Mouse (Mus musculus) heart, adult 10 weeks (tissue): ENCODE measurements around the gene Irak4. TPM values are rescaled to one million over a fixed set of nuclear protein-coding genes. Genes with fewer than 3 reads are reported as not detected.

Experiments used
- polyA plus RNA-seq: library from polyadenylated mRNA; stranded (reverse); fragments of 350-450 nt; fragmentation: Illumina TruSeq; extraction: RNeasy Lipid Tissue Mini Kit (QIAGEN cat#74804); gene quantifications from one replicate; pipeline ENCODE4 v1.2.3, GENCODE M21; 2014; ENCODE audit warnings: low read depth, low replicate concordance

Irak4 gene
- polyA plus RNA-seq, result 2.8 TPM

DNA sequence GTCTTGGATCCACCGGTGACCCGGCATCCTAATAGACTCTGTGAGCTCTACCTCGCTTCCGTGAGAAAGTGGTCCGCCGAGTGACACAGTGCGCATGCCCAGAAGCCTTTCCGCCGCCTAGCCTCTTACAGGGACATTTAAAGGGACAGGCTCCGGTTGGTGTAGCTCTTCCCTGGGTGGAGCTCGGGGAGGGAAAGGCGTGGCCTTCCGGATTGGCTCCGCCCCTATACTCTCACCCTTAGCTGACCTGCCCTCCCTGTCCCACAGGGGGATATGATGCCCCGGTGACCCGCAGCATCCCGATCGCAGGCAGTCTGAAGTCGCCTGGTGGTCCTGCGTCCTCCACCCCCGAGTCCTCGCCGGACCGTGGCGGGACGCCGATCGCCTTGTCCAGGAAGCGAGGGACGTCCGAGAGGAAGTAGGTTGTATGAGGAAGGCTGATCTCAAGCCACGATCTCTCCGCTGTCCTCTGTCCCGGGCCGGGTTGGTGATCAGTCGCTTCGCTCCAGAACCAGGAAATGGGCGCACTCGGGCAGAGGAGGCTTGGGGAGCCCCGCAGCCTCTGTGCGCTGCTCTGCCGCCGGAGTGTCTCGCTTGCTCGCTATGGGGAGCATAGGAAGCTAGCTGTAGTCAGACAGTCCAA, at the start of gene Irak4, which contains the start of gene Pus7l:
Gene Irak4 (plus strand): TSS at position 235 of the 643 bp plus-strand sequence.
Gene Pus7l (minus strand): TSS at position 139 of the 643 bp plus-strand sequence.

GRCm38 (mm10) chr15:94589219-94590075, 46.0 kb downstream of the Irak4 start, which contains the start of gene Twf1:
Twf1 (minus strand) TSS chr15:94589889.

GRCm38 (mm10) chr15:94628830-94629601, 85.6 kb downstream of the Irak4 start, which contains the start of gene Tmem117:
Tmem117 (plus strand) TSS chr15:94629232.

Other genes starting within 250 kb of the Irak4 start
- 0.21 TPM for gene Adamts20, start 78.2 kb upstream of the Irak4 start, polyA plus RNA-seq
- 1.8 TPM for gene Pus7l, start 96 bp upstream of the Irak4 start, polyA plus RNA-seq
- gene Twf1, start 46.2 kb downstream of the Irak4 start, polyA plus RNA-seq, result 16.7 TPM
- 11.2 TPM for gene Tmem117, start 85.6 kb downstream of the Irak4 start, polyA plus RNA-seq